In genomic region chr7:36695276-36695675, GRCm38 (mm10) we compare ENCODE assay signal across 8 mouse cellular contexts. TPM values are rescaled to one million over a fixed set of nuclear protein-coding genes. Genes with fewer than 3 reads are reported as not detected.
A peak's percentile ranks its signal among the peaks of the same experiment; 100 is the strongest.
DNase-seq lines count a peak whose midpoint lies in the region; ATAC-seq and TF ChIP-seq lines count a peak whose summit lies in the region.

No protein-coding gene starts in this region.

- H3K4me3 ChIP-seq in embryonic facial prominence, embryonic 13.5 days, result peak overlapping the region; percentile 78
- peak overlapping the region; percentile 72 for H3K4me3 ChIP-seq in intestine, embryonic 14.5 days (ENCODE audit: low read depth, low read length)
- peak overlapping the region; percentile 92 for H3K4me3 ChIP-seq in neural tube, embryonic 11.5 days (ENCODE audit: low read depth, low read length)
- H3K4me3 ChIP-seq in thymus, adult 2 months (ENCODE audit: control insufficient read depth, insufficient read depth, low read length), result no peak overlapping the region

- H3K27ac ChIP-seq in embryonic facial prominence, embryonic 13.5 days, result no peak overlapping the region
- H3K27ac ChIP-seq in intestine, embryonic 14.5 days (ENCODE audit: low read depth), result peak overlapping the region; percentile 90; the same call in 1 of the 2 replicates
- peak overlapping the region; percentile 92; the same call in 1 of the 2 replicates for H3K27ac ChIP-seq in neural tube, embryonic 11.5 days (ENCODE audit: low read depth, low read length)
- no peak overlapping the region for H3K27ac ChIP-seq in thymus, adult 2 months (ENCODE audit: control insufficient read depth, insufficient read depth, low read length)

- no peak for TF ChIP-seq CTCF in thymus, adult 2 months (IDR thresholded peaks at IDR 0.05; ENCODE audit: borderline replicate concordance, control insufficient read depth, extremely low read depth, insufficient read depth, low read length, poor library complexity)

- no peaks in the 10 kb centered on the region for H3K36me3 ChIP-seq in embryonic facial prominence, embryonic 13.5 days
- H3K36me3 ChIP-seq in intestine, embryonic 14.5 days (ENCODE audit: control insufficient read depth, insufficient read depth, low read length), result no peaks in the 10 kb centered on the region
- H3K36me3 ChIP-seq in neural tube, embryonic 11.5 days (ENCODE audit: control insufficient read depth, insufficient read depth, low read length), result no peaks in the 10 kb centered on the region
- H3K36me3 ChIP-seq in thymus, adult 2 months (ENCODE audit: control insufficient read depth, insufficient read depth, low read length), result no peaks in the 10 kb centered on the region

- no peak for ATAC-seq in embryonic facial prominence, embryonic 13.5 days (ENCODE audit: insufficient number of reproducible peaks, insufficient read depth, low FRiP score, low TSS enrichment, low read depth)
- no peak for ATAC-seq in intestine, embryonic 14.5 days (replicated peaks; ENCODE audit: low FRiP score, low TSS enrichment, low read depth)
- 0 out of 2 replicates have a peak, but pooled peaks have one; percentile 21 for ATAC-seq in neural tube, embryonic 11.5 days (ENCODE audit: insufficient read depth, low FRiP score, low TSS enrichment)

- peak; percentile 26 for DNase-seq in kidney, postnatal 10 days
- DNase-seq in kidney, adult 9 months, result no peak
- DNase-seq in intestine, embryonic 14.5 days (ENCODE audit: low spot score), result no peak
- peak; percentile 70 for DNase-seq in neural tube, embryonic 11.5 days (ENCODE audit: low spot score)
- DNase-seq in spleen, postnatal 36 days (ENCODE audit: low spot score in 2 of 2), result no peak
- no peak for DNase-seq in B cell, adult 2 months
- DNase-seq in thymus, adult 2 months, result no peak

- H3K9ac ChIP-seq in embryonic facial prominence, embryonic 13.5 days, result peak overlapping the region; percentile 85
- peak overlapping the region; percentile 76 for H3K9ac ChIP-seq in intestine, embryonic 14.5 days (ENCODE audit: low read length)
- peak overlapping the region; percentile 86 for H3K9ac ChIP-seq in neural tube, embryonic 11.5 days (ENCODE audit: low read length)

- H3K27me3 ChIP-seq in embryonic facial prominence, embryonic 13.5 days, result peaks cover 63% of the 10 kb centered on the region
- H3K27me3 ChIP-seq in intestine, embryonic 14.5 days (replicated peaks; ENCODE audit: control insufficient read depth, insufficient read depth, low read length), result peaks cover 40% of the 10 kb centered on the region
- H3K27me3 ChIP-seq in neural tube, embryonic 11.5 days (ENCODE audit: control insufficient read depth, insufficient read depth, low read length), result peaks cover 42% of the 10 kb centered on the region
- no peaks in the 10 kb centered on the region; the same call in 1 of the 2 replicates for H3K27me3 ChIP-seq in thymus, adult 2 months (ENCODE audit: control insufficient read depth, insufficient read depth, low read length)

- WGBS in embryonic facial prominence, embryonic 13.5 days, result under 1% methylated on average over 25 of the region's 25 CpGs
- WGBS in intestine, embryonic 14.5 days, result 2% methylated on average over 25 of the region's 25 CpGs
- WGBS in neural tube, embryonic 11.5 days, result under 1% methylated on average over 24 of the region's 25 CpGs
- 9% methylated on average over 25 of the region's 25 CpGs for WGBS in thymus, adult 2 months

- H3K9me3 ChIP-seq in embryonic facial prominence, embryonic 13.5 days, result no peaks in the 10 kb centered on the region
- no peaks in the 10 kb centered on the region for H3K9me3 ChIP-seq in intestine, embryonic 14.5 days (ENCODE audit: control insufficient read depth, low read length)
- H3K9me3 ChIP-seq in neural tube, embryonic 11.5 days (ENCODE audit: control insufficient read depth, low read length), result no peaks in the 10 kb centered on the region

- H3K4me1 ChIP-seq in embryonic facial prominence, embryonic 13.5 days, result peaks cover 57% of the 10 kb centered on the region
- peaks cover 53% of the 10 kb centered on the region for H3K4me1 ChIP-seq in intestine, embryonic 14.5 days (replicated peaks; ENCODE audit: control insufficient read depth, insufficient read depth, low read length)
- peaks cover 20% of the 10 kb centered on the region for H3K4me1 ChIP-seq in neural tube, embryonic 11.5 days (ENCODE audit: control insufficient read depth, insufficient read depth, low read length)
- H3K4me1 ChIP-seq in thymus, adult 2 months (replicated peaks; ENCODE audit: control insufficient read depth, insufficient read depth, low read length), result 0 out of 2 replicates have a peak, but pooled peaks cover 2% of the 10 kb centered on the region

- peak overlapping the region; percentile 98 for H3K4me2 ChIP-seq in embryonic facial prominence, embryonic 13.5 days
- peak overlapping the region; percentile 94 for H3K4me2 ChIP-seq in intestine, embryonic 14.5 days (ENCODE audit: low read length)
- H3K4me2 ChIP-seq in neural tube, embryonic 11.5 days (ENCODE audit: low read depth), result peak overlapping the region; percentile 94

- no peak for TF ChIP-seq POLR2A in thymus, adult 2 months (IDR thresholded peaks at IDR 0.05; ENCODE audit: control insufficient read depth, extremely low read depth, insufficient read depth, low read length, poor library complexity)

RNA-seq across cellular contexts. Expression of gene Tshz3, which starts 2.6 kb away (rescaled TPM):
- 10.9 and 11.0 TPM in 2 replicates for polyA plus RNA-seq in embryonic facial prominence, embryonic 13.5 days (2015; fragmentation: Nextera tagmentation; extraction: Ambion mirVana)
- 23.9 and 25.1 TPM in 2 replicates for polyA plus RNA-seq in intestine, embryonic 14.5 days (2014; fragmentation: Nextera tagmentation; extraction: Ambion mirVana)
- polyA plus RNA-seq in neural tube, embryonic 11.5 days (2014; fragmentation: Nextera tagmentation; extraction: Ambion mirVana), result 15.2 and 16.3 TPM in 2 replicates
- 0.44 and 0.52 TPM in 2 replicates for polyA plus RNA-seq in thymus, adult 2 months (2012; rRNA removed)

Comparison
In these comparisons a context has a peak if more than half of its experiments do, and no peak if none do; other contexts are left out.
1. DNase-seq: peak in kidney, postnatal 10 days (single experiment) and neural tube, embryonic 11.5 days (single experiment); none in kidney, adult 9 months (single experiment), intestine, embryonic 14.5 days (single experiment), spleen, postnatal 36 days (0 of 2), B cell, adult 2 months (0 of 2) and thymus, adult 2 months (single experiment).
2. H3K27ac ChIP-seq: peak in intestine, embryonic 14.5 days (single experiment) and neural tube, embryonic 11.5 days (single experiment); none in embryonic facial prominence, embryonic 13.5 days (single experiment) and thymus, adult 2 months (single experiment).
3. Peak in every context shown above with its lines, with median percentiles within 50 percentile points of each other: H3K4me2 ChIP-seq and H3K9ac ChIP-seq.